Mouse (Mus musculus) brain, embryonic 14.5 days (tissue): ENCODE results near the gene Lgi4.

ENCODE experiments used
- CTCF ChIP-seq: fragments of 200-500 bp; IDR thresholded peaks from 2 replicates; pipeline ENCODE4 v1.5.1; 2012; ENCODE audit warnings: inconsistent platforms, mild to moderate bottlenecking, moderate library complexity, borderline replicate concordance; ENCODE audit not compliant: insufficient read depth, insufficient read length; ENCODE audit errors: extremely low read depth
- POLR2A ChIP-seq: fragments of 200-500 bp; IDR thresholded peaks from 2 replicates; pipeline ENCODE4 v1.6.1; 2012; ENCODE audit warnings: mild to moderate bottlenecking, inconsistent platforms, borderline replicate concordance; ENCODE audit not compliant: poor library complexity, insufficient read depth, insufficient read length, severe bottlenecking; ENCODE audit errors: extremely low read depth

GRCm38 (mm10) chr7:31055883-31056282 lies 3.3 kb upstream of the Lgi4 start:
- TF ChIP-seq CTCF: no peak
- TF ChIP-seq POLR2A: no peak
